Mouse (Mus musculus): ENCODE results near the gene Syndig1. TPM values are rescaled to one million over a fixed set of nuclear protein-coding genes. Genes with fewer than 3 reads are reported as not detected.

Gene Syndig1
- polyA plus RNA-seq, 1 experiment from 2014 or later: 7.3 TPM

DNA sequence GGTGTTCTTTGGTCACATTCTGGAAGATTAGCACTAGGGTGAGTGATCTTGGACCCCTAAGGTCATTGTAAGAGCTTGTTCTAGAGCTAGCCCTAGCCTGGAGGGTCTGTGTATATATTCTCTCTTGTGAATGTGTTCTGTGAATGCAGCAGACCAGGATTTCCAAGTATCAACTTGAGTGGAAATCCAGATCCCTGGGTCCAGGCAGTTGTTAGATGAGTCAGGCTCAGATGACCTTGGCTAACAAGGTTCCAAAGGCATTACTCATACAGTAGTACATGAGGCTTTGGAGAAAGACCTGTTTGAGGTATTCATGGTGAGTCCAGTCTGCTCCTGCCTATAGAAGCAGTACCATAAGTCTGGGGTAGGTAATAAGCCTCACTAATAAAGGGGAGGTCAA lies 103.1 kb downstream of the Syndig1 start:
- no peaks in the 10 kb centered on the region for H3K9me3 ChIP-seq (replicated peaks)
- H3K36me3 ChIP-seq: no peaks in the 10 kb centered on the region
- H3K4me2 ChIP-seq: no peak overlapping the region
- H3K27me3 ChIP-seq: no peaks in the 10 kb centered on the region
- no peak for ATAC-seq (replicated peaks; ENCODE audit: low FRiP score)
- no peak overlapping the region for H3K27ac ChIP-seq
- H3K9ac ChIP-seq: no peak overlapping the region
- no peak overlapping the region for H3K4me3 ChIP-seq (replicated peaks)
- H3K4me1 ChIP-seq: no peaks in the 10 kb centered on the region

DNA sequence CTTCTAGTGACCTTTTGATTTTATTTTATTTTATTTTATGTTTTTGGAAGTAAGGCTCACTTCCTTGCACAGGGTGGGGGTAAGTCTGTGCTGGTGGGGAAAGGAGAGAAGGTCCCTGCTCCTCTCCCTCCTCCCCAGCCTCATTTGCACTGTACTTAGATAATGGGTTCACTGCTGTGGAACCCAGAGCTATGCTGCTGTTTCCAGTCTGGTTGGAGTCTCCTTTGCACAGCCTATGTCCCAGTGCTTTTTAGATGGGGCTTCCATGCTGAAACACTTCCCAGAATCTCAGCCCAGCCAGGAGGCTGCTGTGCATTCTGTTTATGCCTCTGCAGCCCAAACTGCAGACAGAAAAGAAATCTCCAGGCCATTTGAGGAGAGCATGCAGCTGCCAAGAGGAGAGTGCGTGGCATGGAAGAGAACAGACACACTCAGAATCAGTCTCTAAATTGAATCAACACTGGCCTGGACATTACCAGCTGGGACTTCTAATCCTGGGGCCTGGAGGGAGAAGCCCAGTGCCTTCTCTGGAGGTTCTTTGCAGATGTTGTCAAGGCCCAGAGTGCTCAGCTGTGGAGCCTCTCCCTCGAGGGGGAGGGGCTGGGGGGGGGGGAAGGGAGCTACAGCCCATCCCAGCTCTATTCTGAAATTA lies 104.4 kb downstream of the Syndig1 start:
- H3K4me2 ChIP-seq: no peak overlapping the region
- H3K9ac ChIP-seq: no peak overlapping the region
- H3K27me3 ChIP-seq: no peaks in the 10 kb centered on the region
- no peak overlapping the region for H3K4me3 ChIP-seq (replicated peaks)
- no peaks in the 10 kb centered on the region for H3K4me1 ChIP-seq
- H3K27ac ChIP-seq: no peak overlapping the region
- no peak for ATAC-seq (replicated peaks; ENCODE audit: low FRiP score)
- 44% methylated on average over 2 of the region's 2 CpGs for WGBS
- H3K9me3 ChIP-seq (replicated peaks): no peaks in the 10 kb centered on the region
- H3K36me3 ChIP-seq: no peaks in the 10 kb centered on the region

DNA sequence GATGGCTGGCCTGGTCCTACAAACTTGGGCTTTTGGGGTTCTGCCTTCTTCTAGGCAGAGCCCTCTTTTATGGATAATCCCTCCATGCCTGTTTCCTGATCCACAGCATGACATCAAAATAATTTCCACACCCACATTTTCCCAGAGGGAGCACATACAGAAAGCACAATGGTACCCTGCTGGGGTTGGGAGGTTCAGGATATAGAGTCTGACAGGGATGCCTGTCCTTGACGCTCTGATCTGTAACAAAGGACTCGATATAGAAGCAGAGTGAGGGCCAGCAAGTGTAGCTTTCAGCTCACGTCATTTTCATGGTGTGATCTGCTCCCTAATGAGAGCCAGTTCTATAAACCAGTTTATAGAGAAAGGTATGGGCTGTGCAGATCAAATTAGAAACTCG lies 105.1 kb downstream of the Syndig1 start:
- Histone ChIP-seq H3K4me2 (no peak overlapping the region), H3K4me1 (no peaks in the 10 kb centered on the region), H3K9ac (no peak overlapping the region), H3K27me3 (no peaks in the 10 kb centered on the region), H3K9me3 (replicated peaks) (no peaks in the 10 kb centered on the region), H3K27ac (no peak overlapping the region), H3K36me3 (no peaks in the 10 kb centered on the region), H3K4me3 (replicated peaks) (no peak overlapping the region)
- 55% methylated on average over 4 of the region's 4 CpGs for WGBS
- no peak for ATAC-seq (replicated peaks; ENCODE audit: low FRiP score)

DNA sequence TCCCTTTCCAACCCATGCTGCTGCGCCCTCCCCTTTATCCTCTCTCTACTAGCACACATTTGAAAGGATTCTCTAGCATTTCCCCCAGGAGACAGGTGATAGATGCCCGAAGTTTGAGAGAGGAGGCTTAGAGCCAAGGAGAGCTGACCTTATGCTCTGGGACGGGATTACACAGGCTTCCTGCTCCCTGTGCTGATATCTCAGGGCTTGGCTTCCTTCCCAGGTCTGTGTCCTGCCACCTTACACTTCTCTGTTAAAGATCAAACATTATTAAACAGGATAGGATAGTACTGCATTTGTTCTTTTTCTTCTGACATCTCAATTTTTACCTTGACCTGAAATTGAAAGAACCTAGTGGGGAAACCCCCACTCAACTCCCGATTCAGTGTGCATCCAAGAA lies 109.8 kb downstream of the Syndig1 start:
- 62% methylated on average over 4 of the region's 4 CpGs for WGBS
- Histone ChIP-seq H3K27me3 (no peaks in the 10 kb centered on the region), H3K9ac (no peak overlapping the region), H3K4me2 (no peak overlapping the region), H3K4me1 (no peaks in the 10 kb centered on the region), H3K4me3 (replicated peaks) (no peak overlapping the region), H3K36me3 (no peaks in the 10 kb centered on the region), H3K27ac (no peak overlapping the region), H3K9me3 (replicated peaks) (no peaks in the 10 kb centered on the region)
- no peak for ATAC-seq (replicated peaks; ENCODE audit: low FRiP score)

DNA sequence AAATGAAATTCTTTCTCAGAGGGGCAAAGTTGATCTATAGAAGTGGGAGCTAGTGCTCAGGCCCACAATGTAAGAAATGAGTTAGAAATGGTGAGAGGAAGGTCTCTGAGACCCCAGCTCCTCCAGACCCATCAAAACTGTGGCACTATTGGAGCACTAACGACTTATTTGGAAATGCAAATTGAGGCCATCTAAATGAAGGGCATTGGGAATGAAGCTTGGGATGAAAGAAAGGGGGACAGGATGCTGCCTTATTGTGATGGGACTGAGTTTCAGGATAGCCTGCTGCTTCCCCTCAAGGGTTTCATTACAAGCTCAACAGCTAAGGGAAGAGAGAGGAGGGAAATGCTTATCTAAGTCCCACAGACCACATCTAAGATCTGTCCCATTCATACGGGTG lies 110.6 kb downstream of the Syndig1 start:
- Histone ChIP-seq H3K4me3 (replicated peaks) (no peak overlapping the region), H3K9ac (no peak overlapping the region), H3K4me2 (no peak overlapping the region), H3K36me3 (no peaks in the 10 kb centered on the region), H3K27ac (no peak overlapping the region), H3K9me3 (replicated peaks) (no peaks in the 10 kb centered on the region), H3K4me1 (no peaks in the 10 kb centered on the region), H3K27me3 (no peaks in the 10 kb centered on the region)
- ATAC-seq (replicated peaks; ENCODE audit: low FRiP score): no peak
- 54% methylated on average over 2 of the region's 2 CpGs for WGBS

DNA sequence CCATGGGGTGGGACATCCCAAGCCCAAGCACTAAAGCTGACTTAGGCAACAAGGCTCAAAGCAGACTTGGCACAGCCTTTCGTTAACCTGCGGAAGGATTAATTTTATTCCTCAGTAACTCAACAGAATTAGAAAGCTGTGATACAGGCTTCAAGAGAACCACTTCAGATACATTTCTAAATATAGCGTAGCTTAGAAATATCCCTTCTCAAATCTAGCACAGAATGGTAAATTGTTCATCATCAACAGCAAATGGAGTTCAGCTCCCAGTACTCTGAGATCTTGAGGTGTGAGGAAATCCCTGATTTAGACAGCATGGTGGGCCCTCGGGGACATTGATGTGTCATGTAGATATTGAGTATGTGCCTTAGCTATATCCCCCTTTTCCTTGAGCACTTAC lies 121.6 kb downstream of the Syndig1 start:
- H3K27me3 ChIP-seq: no peaks in the 10 kb centered on the region
- ATAC-seq (replicated peaks; ENCODE audit: low FRiP score): no peak
- H3K4me3 ChIP-seq (replicated peaks): no peak overlapping the region
- WGBS: 90% methylated on average over 4 of the region's 4 CpGs
- no peaks in the 10 kb centered on the region for H3K36me3 ChIP-seq
- no peak overlapping the region for H3K27ac ChIP-seq
- no peaks in the 10 kb centered on the region for H3K4me1 ChIP-seq
- no peak overlapping the region for H3K9ac ChIP-seq
- H3K4me2 ChIP-seq: no peak overlapping the region
- H3K9me3 ChIP-seq (replicated peaks): no peaks in the 10 kb centered on the region

DNA sequence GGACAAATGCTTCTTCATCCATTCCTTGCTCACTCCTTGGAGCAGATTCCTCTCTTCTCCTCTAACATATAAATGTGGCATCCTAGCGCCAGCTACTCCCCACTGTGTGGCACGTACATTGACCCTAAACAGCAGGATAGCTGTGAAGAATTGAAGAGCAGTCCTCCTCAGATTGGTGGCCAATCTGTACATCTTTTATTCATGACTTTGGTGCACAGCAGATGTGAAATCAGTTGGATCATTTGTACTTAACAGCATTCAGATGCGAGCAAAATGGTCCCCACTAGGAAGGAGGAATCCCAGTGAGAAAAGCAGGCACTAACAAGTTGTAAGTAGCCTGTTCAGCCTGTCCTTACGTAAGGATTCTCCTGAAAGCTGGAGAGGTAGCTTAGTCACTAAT lies 142.0 kb downstream of the Syndig1 start:
- 87% methylated on average over 4 of the region's 4 CpGs for WGBS
- ATAC-seq (replicated peaks; ENCODE audit: low FRiP score): no peak
- Histone ChIP-seq H3K27me3 (no peaks in the 10 kb centered on the region), H3K36me3 (no peaks in the 10 kb centered on the region), H3K4me3 (replicated peaks) (no peak overlapping the region), H3K4me1 (no peaks in the 10 kb centered on the region), H3K4me2 (no peak overlapping the region), H3K9ac (no peak overlapping the region), H3K9me3 (replicated peaks) (no peaks in the 10 kb centered on the region), H3K27ac (no peak overlapping the region)

DNA sequence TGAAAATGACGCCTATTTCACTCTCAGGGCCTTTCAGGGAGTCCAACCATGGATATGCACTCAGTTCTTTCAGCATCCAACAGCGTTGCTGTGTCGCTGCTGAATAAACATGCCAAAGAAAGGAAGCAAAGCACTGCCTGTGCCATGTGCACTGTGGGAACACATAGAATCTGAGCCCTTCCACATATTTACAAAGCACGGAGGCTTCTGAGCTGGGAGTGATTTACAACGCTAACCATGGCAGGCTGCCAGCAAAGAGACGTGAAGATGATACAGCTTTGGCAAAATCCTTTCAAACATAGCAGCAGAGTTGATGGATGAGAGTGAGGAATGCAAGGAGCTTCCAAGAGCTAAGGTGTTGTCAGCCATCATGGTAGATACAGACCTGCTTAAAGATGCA lies 144.6 kb downstream of the Syndig1 start:
- no peak overlapping the region for H3K4me2 ChIP-seq
- ATAC-seq (replicated peaks; ENCODE audit: low FRiP score): no peak

DNA sequence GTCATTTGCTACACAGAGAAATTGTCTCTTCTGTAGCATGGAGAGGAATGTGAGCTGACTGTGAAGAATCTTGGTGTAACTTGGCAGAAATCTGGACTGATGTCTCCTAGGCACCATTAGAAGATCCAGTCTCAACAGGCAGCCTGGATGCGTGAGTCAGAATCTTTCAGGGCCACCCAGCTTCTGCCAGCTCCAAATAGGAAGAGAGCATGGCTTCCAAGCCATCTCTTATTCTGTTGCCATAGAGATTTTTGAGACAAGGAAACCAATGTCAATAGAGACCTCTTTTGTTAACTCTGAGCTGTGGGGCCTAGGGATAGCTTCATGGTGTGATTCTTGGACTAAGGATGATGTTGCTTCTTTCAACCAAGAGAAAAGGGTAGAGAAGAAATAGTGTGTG lies 151.4 kb downstream of the Syndig1 start:
- Histone ChIP-seq H3K4me3 (replicated peaks) (no peak overlapping the region), H3K9ac (no peak overlapping the region)

More for the DNA sequence above, 144.6 kb downstream of the Syndig1 start:
- Histone ChIP-seq H3K4me3 (replicated peaks) (no peak overlapping the region), H3K9ac (no peak overlapping the region), H3K36me3 (no peaks in the 10 kb centered on the region), H3K27ac (no peak overlapping the region), H3K9me3 (replicated peaks) (no peaks in the 10 kb centered on the region), H3K27me3 (no peaks in the 10 kb centered on the region), H3K4me1 (no peaks in the 10 kb centered on the region)
- WGBS: 45% methylated on average over 6 of the region's 6 CpGs

DNA sequence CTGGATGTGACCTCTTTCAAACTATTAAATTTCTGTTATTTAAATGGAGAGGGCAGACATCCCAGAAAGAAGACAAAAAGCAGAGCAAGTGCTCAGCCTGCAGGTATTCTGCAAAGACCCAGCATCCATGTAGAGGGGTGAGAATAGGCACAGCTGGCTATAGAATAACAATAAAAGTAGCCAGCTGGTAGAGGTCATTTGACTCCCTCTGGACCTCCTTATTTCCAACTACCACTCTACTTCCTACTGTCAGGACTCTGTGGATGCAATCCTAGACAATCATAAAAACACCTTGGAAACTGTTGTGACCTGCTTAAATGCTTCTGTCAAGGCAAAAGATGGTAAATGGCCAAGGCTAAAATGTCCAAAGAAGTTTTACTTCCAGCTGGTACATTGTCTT lies 153.5 kb downstream of the Syndig1 start:
- Histone ChIP-seq H3K4me2 (no peak overlapping the region), H3K9ac (no peak overlapping the region), H3K4me3 (replicated peaks) (no peak overlapping the region), H3K36me3 (no peaks in the 10 kb centered on the region), H3K9me3 (replicated peaks) (no peaks in the 10 kb centered on the region), H3K27me3 (no peaks in the 10 kb centered on the region), H3K27ac (no peak overlapping the region), H3K4me1 (no peaks in the 10 kb centered on the region)
- no peak for ATAC-seq (replicated peaks; ENCODE audit: low FRiP score)

More for the DNA sequence above, 151.4 kb downstream of the Syndig1 start:
- WGBS: 81% methylated on average over 1 of the region's 1 CpGs
- no peaks in the 10 kb centered on the region for H3K9me3 ChIP-seq (replicated peaks)
- no peaks in the 10 kb centered on the region for H3K36me3 ChIP-seq
- no peak overlapping the region for H3K27ac ChIP-seq
- H3K4me1 ChIP-seq: no peaks in the 10 kb centered on the region
- ATAC-seq (replicated peaks; ENCODE audit: low FRiP score): no peak
- H3K4me2 ChIP-seq: no peak overlapping the region
- H3K27me3 ChIP-seq: no peaks in the 10 kb centered on the region

DNA sequence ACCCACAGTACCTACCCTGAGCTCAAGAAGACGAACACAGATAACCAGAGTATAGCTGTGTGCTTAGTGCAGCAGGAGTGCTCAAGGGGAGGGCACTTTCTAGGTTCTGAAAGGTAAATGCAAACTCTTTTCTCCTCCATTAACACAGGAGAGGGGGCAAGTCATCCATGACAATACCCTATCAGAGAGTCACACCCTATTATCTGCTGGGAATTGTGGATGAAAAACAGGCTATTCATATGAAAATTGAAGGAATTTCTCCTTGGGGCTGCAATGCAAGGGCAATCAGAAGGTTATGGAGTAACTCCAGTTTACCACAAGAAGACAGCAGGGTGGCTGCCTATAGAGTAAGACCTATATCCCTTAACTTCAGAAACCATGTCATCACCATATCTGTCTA lies 154.1 kb downstream of the Syndig1 start:
- WGBS: 86% methylated on average over 1 of the region's 1 CpGs
- no peak overlapping the region for H3K4me3 ChIP-seq (replicated peaks)

DNA sequence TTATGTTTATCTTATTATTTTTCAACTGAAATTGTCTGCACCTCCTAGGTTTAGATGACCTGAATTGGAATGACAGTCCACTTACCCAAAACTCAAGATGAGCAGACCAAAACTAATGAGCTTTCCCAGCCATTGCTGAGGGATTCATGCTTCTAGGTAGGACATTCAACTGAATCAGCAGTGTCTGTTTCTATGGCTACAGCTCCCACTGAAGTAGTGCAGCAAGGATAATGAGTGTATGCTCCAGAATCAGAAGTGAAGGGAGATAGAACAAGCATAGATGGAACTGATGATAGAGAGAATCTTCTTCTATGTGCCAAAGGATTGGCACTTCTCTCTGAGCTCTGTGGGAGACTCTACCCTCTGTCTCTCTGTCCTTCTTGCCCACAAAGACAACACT lies 158.6 kb downstream of the Syndig1 start:
- no peak overlapping the region for H3K4me2 ChIP-seq
- no peak overlapping the region for H3K4me3 ChIP-seq (replicated peaks)
- H3K9me3 ChIP-seq (replicated peaks): no peaks in the 10 kb centered on the region
- no peak overlapping the region for H3K27ac ChIP-seq
- H3K36me3 ChIP-seq: no peaks in the 10 kb centered on the region
- no peak for ATAC-seq (replicated peaks; ENCODE audit: low FRiP score)
- H3K4me1 ChIP-seq: no peaks in the 10 kb centered on the region
- H3K27me3 ChIP-seq: no peaks in the 10 kb centered on the region
- H3K9ac ChIP-seq: no peak overlapping the region

More for the DNA sequence above, 154.1 kb downstream of the Syndig1 start:
- Histone ChIP-seq H3K9ac (no peak overlapping the region), H3K27ac (no peak overlapping the region), H3K9me3 (replicated peaks) (no peaks in the 10 kb centered on the region), H3K27me3 (no peaks in the 10 kb centered on the region), H3K36me3 (no peaks in the 10 kb centered on the region), H3K4me1 (no peaks in the 10 kb centered on the region), H3K4me2 (no peak overlapping the region)
- ATAC-seq (replicated peaks; ENCODE audit: low FRiP score): no peak

DNA sequence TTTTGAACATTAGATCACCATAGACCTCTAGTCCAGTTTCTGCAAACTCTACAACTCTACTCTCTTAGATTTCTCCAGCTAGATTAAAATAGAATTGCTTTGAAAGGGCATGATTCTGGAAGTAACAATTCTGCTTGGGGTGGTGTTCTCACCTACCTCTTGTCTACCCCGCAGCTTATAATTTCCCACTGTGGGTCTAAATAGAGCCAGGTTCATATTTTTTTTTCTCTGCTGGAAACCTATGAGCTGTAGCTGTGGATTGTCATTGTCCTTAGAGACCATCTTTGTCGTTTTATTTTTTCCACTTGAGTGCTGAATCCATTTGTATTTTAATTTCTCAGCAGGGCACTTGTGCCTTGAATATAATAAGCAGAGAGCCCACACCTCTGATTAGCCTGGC lies 162.5 kb downstream of the Syndig1 start:
- 67% methylated on average over 2 of the region's 2 CpGs for WGBS
- no peak for ATAC-seq (replicated peaks; ENCODE audit: low FRiP score)

More for the DNA sequence above, 162.5 kb downstream of the Syndig1 start:
- Histone ChIP-seq H3K4me2 (no peak overlapping the region), H3K27ac (no peak overlapping the region), H3K4me1 (no peaks in the 10 kb centered on the region), H3K4me3 (replicated peaks) (no peak overlapping the region), H3K9me3 (replicated peaks) (no peaks in the 10 kb centered on the region), H3K27me3 (no peaks in the 10 kb centered on the region), H3K9ac (no peak overlapping the region), H3K36me3 (no peaks in the 10 kb centered on the region)

Data from kidney, embryonic 15.5 days (tissue).